Mouse (Mus musculus) intestine, embryonic 15.5 days (tissue): ENCODE measurements around the gene Ate1. TPM values are rescaled to one million over a fixed set of nuclear protein-coding genes. Genes with fewer than 3 reads are reported as not detected.

Source experiments
- polyA plus RNA-seq: library from polyadenylated mRNA; unstranded; fragments of >200 nt; fragmentation: Nextera tagmentation; extraction: Ambion mirVana; gene quantifications from 2 replicates; pipeline ENCODE4 v1.2.1, GENCODE M21; 2015

The Ate1 gene
- polyA plus RNA-seq, 1 experiment from 2014 or later: 57.5 TPM

Other genes starting within 250 kb of the Ate1 start
- 138 and 146 TPM in 2 replicates for gene Nsmce4a, start 52.7 kb upstream of the Ate1 start, polyA plus RNA-seq
- gene Tacc2, start 57.1 kb upstream of the Ate1 start, polyA plus RNA-seq: 27.2 and 27.8 TPM in 2 replicates